1 mouse cellular context compared by ENCODE assay signal in the genomic region with DNA sequence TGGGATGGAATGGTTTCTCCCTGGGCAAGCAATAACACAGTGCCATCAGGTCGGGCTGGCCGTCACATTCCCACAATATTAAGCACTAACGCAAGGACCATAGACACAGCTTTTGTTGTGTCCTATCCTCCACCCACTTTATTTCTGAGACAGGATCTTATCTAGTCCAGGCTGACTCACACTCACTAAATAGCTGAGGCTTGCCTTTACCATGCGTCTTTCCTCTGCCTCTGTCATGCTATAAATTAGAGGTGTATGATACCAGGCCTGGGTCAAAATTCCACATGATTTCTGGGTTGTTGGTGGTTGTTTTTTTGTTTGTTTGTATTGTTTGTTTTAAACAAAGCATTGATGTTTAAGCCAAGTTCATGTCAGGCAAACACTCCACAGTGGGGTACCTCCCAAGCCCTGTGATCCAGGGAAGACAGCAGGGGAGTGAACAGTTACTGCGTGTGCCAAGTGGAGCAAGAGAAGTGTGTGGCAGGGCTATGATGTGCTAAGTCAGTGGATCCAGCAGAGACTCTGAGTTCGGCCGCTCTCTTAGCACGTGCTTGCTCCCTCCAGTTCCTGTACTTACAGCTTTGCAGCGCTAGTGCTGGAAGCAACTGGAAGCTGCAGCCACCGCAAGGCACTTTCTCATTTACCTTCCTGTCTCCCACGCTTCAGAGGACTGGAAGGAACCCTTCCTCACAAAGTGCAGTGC.
TF ChIP-seq lines count a peak whose summit lies in the region.

No protein-coding gene starts in this region.

TF ChIP-seq in MEL, 35 proteins besides CTCF, POLR2A, EP300 and RAD21:
- peak; percentile 44; the same call in 1 of the 2 replicates for TF ChIP-seq ETS1 (IDR thresholded peaks at IDR 0.05; ENCODE audit: low read depth, low read length)
- peak; percentile 76 for TF ChIP-seq MYC (IDR thresholded peaks at IDR 0.05; ENCODE audit: low read depth, low read length)
- 0 out of 2 replicates have a peak, but pooled peaks have one; percentile 66 for TF ChIP-seq JUND (IDR thresholded peaks at IDR 0.05; ENCODE audit: low read depth, low read length)
- TF ChIP-seq MEF2A (IDR thresholded peaks at IDR 0.05; ENCODE audit: extremely low read depth, insufficient replicate concordance, low read depth, low read length, poor library complexity, severe bottlenecking): no peak
- peak; percentile 48 for TF ChIP-seq MAX (IDR thresholded peaks at IDR 0.05; ENCODE audit: low read length)
- TF ChIP-seq USF2 (IDR thresholded peaks at IDR 0.05; ENCODE audit: borderline replicate concordance in 1 of 2, insufficient read depth in 1 of 2, low read depth in 1 of 2, low read length in 2 of 2): no peak
- no peak for TF ChIP-seq POLR2AphosphoS2 (IDR thresholded peaks at IDR 0.05; ENCODE audit: low read length)
- TF ChIP-seq MXI1 (IDR thresholded peaks at IDR 0.05; ENCODE audit: low read depth, low read length): peak; percentile 57
- no peak for TF ChIP-seq HCFC1 (IDR thresholded peaks at IDR 0.05; ENCODE audit: low read depth, low read length)
- TF ChIP-seq GATA1 (IDR thresholded peaks at IDR 0.05; ENCODE audit: low read depth, low read length): peak; percentile 82
TF ChIP-seq in MEL: peak in this region for 6.
